Mouse (Mus musculus): ENCODE measurements at regions not wholly inside any gene's neighbourhood (a gene's known extent, or its start where the extent isn't known, plus 50 kb on each side); places are given as distances from the start of the nearest gene placed in this dataset.
"Not testable (repeated sequence)": the region's sequence is repeated elsewhere in the genome, so short reads cannot be mapped to it uniquely, and the experiment has no call there.

DNA sequence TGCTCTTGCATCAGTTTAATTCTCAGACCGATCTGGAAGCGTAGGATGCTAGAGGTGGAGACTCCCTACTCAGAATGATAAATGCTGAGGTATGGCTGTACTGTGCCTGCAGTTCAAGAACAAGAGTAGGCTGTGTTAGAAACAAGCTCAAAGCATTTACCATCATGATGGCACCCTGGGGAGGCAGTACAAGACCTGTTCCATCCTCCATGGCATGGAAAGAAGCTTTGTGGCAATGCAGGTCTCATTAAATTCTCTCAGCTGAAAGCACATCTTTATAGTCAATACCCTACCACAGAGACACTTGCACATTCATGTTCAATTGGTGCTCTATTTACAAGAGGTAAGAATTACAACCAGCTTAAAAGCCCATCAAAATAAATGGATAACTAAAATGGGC lies 209.5 kb downstream of the Tbl1xr1 start:
- WGBS, result 91% methylated on average over 2 of the region's 2 CpGs
- no peak for DNase-seq (ENCODE audit: low spot score)
- Histone ChIP-seq H3K4me3 (no peak overlapping the region), H3K4me1 (no peaks in the 10 kb centered on the region), H3K9me3 (no peaks in the 10 kb centered on the region), H3K36me3 (replicated peaks) (no peaks in the 10 kb centered on the region), H3K27me3 (replicated peaks; ENCODE audit: low read depth, poor library complexity, severe bottlenecking) (no peaks in the 10 kb centered on the region), H3K27ac (replicated peaks) (no peak overlapping the region)

GRCm38 (mm10) chr3:22293466-22293865 lies 217.0 kb downstream of the Tbl1xr1 start:
- Histone ChIP-seq H3K4me3 (no peak overlapping the region), H3K27ac (replicated peaks) (no peak overlapping the region), H3K4me1 (no peaks in the 10 kb centered on the region), H3K9me3 (peaks cover 2% of the 10 kb centered on the region; the same call in 1 of the 2 replicates), H3K36me3 (replicated peaks) (no peaks in the 10 kb centered on the region), H3K27me3 (replicated peaks; ENCODE audit: low read depth, poor library complexity, severe bottlenecking) (no peaks in the 10 kb centered on the region)
- no peak for DNase-seq (ENCODE audit: low spot score)
- WGBS, result 79% methylated on average over 3 of the region's 3 CpGs

- not testable (repeated sequence) for H3K27ac ChIP-seq (replicated peaks); H3K27me3 ChIP-seq (replicated peaks; ENCODE audit: low read depth, poor library complexity, severe bottlenecking); H3K36me3 ChIP-seq (replicated peaks); H3K4me1 ChIP-seq; DNase-seq (ENCODE audit: low spot score); H3K4me3 ChIP-seq; H3K9me3 ChIP-seq
- WGBS, result 95% methylated on average over 1 of the region's 1 CpGs
Measured at GRCm38 (mm10) chr3:22294081-22294480, 217.6 kb downstream of the Tbl1xr1 start.

- H3K4me1 ChIP-seq; H3K9me3 ChIP-seq; H3K4me3 ChIP-seq; H3K36me3 ChIP-seq (replicated peaks); H3K27ac ChIP-seq (replicated peaks); H3K27me3 ChIP-seq (replicated peaks; ENCODE audit: low read depth, poor library complexity, severe bottlenecking); DNase-seq (ENCODE audit: low spot score): not testable (repeated sequence)
- 92% methylated on average over 1 of the region's 1 CpGs for WGBS
Measured at GRCm38 (mm10) chr3:22296925-22297324, 220.5 kb downstream of the Tbl1xr1 start.

DNA sequence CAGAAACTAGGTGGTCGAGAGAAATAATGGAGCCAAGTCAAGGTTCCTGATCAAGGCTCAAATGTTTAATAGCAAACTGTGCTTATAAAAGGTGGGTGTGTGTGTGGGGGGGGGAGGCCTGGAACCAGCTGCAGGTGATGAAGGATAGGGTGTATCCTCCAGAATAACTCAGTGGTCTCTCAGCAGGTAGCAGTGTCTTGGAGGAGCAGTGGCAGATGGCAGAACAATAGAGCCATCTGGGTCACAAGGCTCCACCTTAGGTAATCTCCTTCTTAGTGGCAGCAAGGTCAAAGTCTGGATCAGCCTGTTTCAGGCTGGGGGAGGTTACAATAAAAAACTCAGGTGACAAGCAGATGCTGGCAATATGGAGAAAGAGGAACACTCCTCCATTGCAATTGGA lies 221.4 kb downstream of the Tbl1xr1 start:
- H3K27me3 ChIP-seq (replicated peaks; ENCODE audit: low read depth, poor library complexity, severe bottlenecking); H3K4me3 ChIP-seq; H3K36me3 ChIP-seq (replicated peaks); H3K4me1 ChIP-seq; DNase-seq (ENCODE audit: low spot score); H3K9me3 ChIP-seq; H3K27ac ChIP-seq (replicated peaks): not testable (repeated sequence)
- WGBS, result 93% methylated on average over 1 of the region's 1 CpGs

GRCm38 (mm10) chr3:22300553-22300952 lies 224.1 kb downstream of the Tbl1xr1 start:
- no peaks in the 10 kb centered on the region for H3K9me3 ChIP-seq
- no peak for DNase-seq (ENCODE audit: low spot score)
- H3K27me3 ChIP-seq (replicated peaks; ENCODE audit: low read depth, poor library complexity, severe bottlenecking), result no peaks in the 10 kb centered on the region
- WGBS, result 89% methylated on average over 5 of the region's 5 CpGs
- H3K27ac ChIP-seq (replicated peaks), result no peak overlapping the region
- no peaks in the 10 kb centered on the region for H3K4me1 ChIP-seq
- H3K4me3 ChIP-seq, result no peak overlapping the region
- no peaks in the 10 kb centered on the region for H3K36me3 ChIP-seq (replicated peaks)

DNA sequence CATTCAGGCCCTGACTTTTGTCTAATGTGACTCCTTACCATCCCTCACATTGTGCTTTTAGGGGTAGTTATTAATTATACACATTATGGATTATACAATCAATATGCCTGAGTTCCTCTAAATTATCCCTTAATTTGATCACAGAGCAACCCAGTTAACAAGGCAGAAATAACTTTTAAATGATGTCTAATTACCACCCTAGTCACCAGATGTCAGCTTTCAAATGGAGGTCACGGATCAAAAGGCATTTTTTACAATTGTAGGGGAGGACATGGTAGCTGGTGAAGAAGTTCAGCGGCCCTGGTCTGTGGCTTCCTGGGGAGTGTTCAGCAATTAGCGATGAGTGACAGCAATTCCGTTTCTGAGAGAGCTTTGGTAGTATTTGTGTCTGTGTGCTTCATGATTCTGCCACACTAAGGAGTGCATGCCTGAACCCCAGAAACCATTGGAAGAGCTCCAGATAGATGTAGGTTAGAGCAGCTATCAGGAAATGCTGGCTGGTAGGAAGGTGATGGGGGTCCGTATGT lies 225.6 kb downstream of the Tbl1xr1 start:
- 63% methylated on average over 5 of the region's 5 CpGs for WGBS
- Histone ChIP-seq H3K4me3 (no peak overlapping the region), H3K27me3 (replicated peaks; ENCODE audit: low read depth, poor library complexity, severe bottlenecking) (no peaks in the 10 kb centered on the region), H3K9me3 (no peaks in the 10 kb centered on the region), H3K27ac (replicated peaks) (no peak overlapping the region), H3K4me1 (no peaks in the 10 kb centered on the region), H3K36me3 (replicated peaks) (no peaks in the 10 kb centered on the region)
- DNase-seq (ENCODE audit: low spot score), result no peak

DNA sequence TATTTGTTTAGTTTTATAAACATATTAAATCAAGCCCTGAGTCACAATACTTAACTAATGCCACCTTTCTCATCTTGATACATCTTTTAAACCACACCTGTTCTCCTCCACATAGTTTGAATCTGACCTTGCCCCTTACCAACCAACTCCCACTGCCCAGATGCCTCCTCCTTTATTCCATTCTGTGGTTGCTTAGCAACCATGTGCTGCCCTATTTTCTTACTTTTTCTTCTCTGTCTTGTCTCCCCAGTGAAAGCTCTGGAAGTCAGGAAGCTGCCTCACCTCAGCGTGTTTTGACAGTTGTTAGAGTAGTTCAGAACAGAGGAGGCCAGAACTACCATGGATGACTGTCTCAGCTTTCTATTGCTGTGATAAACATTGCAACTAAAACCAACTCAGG lies 227.7 kb downstream of the Tbl1xr1 start:
- 57% methylated on average over 1 of the region's 1 CpGs for WGBS
- no peak for DNase-seq (ENCODE audit: low spot score)
- Histone ChIP-seq H3K4me3 (no peak overlapping the region), H3K27me3 (replicated peaks; ENCODE audit: low read depth, poor library complexity, severe bottlenecking) (no peaks in the 10 kb centered on the region), H3K36me3 (replicated peaks) (no peaks in the 10 kb centered on the region), H3K27ac (replicated peaks) (no peak overlapping the region), H3K4me1 (no peaks in the 10 kb centered on the region), H3K9me3 (no peaks in the 10 kb centered on the region)

DNA sequence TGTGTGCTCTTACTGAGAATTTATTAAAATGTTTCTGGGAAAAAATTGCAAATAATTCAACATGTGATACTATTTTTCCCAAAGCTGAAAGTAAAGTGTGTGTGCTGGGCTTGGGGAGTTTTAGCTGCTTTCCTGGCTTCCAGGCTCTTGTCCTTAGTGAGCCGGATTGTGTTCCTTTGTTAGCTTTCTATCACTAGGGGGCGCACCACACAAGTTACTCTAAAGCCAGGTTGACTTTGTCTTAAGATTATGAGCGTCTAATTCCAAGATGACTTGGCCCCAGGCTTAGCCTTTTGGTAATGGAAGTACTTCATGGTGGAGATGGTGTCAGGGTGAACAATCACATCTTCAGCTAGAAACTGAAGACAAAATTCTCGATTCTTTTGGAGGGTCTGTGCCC lies 230.2 kb downstream of the Tbl1xr1 start:
- no peaks in the 10 kb centered on the region for H3K27me3 ChIP-seq (replicated peaks; ENCODE audit: low read depth, poor library complexity, severe bottlenecking)
- H3K4me3 ChIP-seq, result no peak overlapping the region
- H3K4me1 ChIP-seq, result no peaks in the 10 kb centered on the region
- 66% methylated on average over 4 of the region's 4 CpGs for WGBS
- no peak for DNase-seq (ENCODE audit: low spot score)
- H3K9me3 ChIP-seq, result no peaks in the 10 kb centered on the region
- no peak overlapping the region for H3K27ac ChIP-seq (replicated peaks)
- H3K36me3 ChIP-seq (replicated peaks), result no peaks in the 10 kb centered on the region

DNA sequence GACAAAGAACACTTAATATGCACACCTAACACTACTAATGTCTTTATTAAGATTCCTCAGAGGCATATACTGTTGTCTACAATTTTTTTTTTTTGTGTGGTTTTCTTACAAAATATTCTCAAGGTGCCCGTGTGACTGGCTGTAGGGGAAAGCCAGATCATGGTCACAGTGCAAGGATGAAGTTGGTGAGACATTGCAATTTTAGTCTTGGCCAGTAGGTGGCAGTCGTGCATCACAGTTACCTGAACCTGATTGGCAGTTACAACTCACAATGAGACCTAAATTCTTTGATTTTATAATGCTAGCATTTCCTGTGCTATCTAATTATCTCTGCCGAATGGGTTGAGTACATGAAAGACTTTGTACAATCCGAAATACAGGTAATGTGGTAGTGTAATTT lies 232.5 kb downstream of the Tbl1xr1 start:
- WGBS, result 18% methylated on average over 4 of the region's 4 CpGs
- Histone ChIP-seq H3K36me3 (replicated peaks) (no peaks in the 10 kb centered on the region), H3K4me1 (no peaks in the 10 kb centered on the region), H3K27ac (replicated peaks) (no peak overlapping the region), H3K27me3 (replicated peaks; ENCODE audit: low read depth, poor library complexity, severe bottlenecking) (no peaks in the 10 kb centered on the region), H3K4me3 (no peak overlapping the region), H3K9me3 (no peaks in the 10 kb centered on the region)
- peak; percentile 73 for DNase-seq (ENCODE audit: low spot score)

GRCm38 (mm10) chr3:22316466-22317185 lies 240.2 kb downstream of the Tbl1xr1 start:
- 79% methylated on average over 10 of the region's 10 CpGs for WGBS
- H3K9me3 ChIP-seq, result no peaks in the 10 kb centered on the region
- H3K27ac ChIP-seq (replicated peaks), result no peak overlapping the region
- no peaks in the 10 kb centered on the region for H3K36me3 ChIP-seq (replicated peaks)
- H3K4me3 ChIP-seq, result no peak overlapping the region
- no peak for DNase-seq (ENCODE audit: low spot score)
- H3K27me3 ChIP-seq (replicated peaks; ENCODE audit: low read depth, poor library complexity, severe bottlenecking), result no peaks in the 10 kb centered on the region
- H3K4me1 ChIP-seq, result no peaks in the 10 kb centered on the region

DNA sequence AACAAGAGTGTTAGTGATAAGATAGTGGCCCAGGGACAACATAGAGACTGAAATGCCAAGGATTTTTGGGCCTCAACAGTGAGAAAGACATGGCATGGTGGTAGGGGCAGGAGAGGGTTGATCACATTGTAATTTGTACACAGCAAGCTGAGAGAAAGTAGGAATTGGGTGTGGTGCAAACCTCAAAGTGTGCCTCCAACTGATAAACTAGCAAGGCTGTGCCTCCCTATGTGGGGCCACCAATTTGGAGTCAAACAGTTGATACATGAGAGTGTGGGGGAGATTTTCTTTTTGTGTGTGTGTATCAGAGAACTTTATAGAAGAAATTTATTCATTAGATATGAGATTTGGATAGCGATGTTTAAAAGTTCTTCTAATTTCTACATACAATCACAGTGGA lies 244.0 kb downstream of the Tbl1xr1 start:
- not testable (repeated sequence) for H3K36me3 ChIP-seq (replicated peaks); H3K4me3 ChIP-seq; H3K4me1 ChIP-seq; H3K27ac ChIP-seq (replicated peaks); H3K9me3 ChIP-seq; DNase-seq (ENCODE audit: low spot score); H3K27me3 ChIP-seq (replicated peaks; ENCODE audit: low read depth, poor library complexity, severe bottlenecking)
- WGBS, result 95% methylated on average over 1 of the region's 1 CpGs

DNA sequence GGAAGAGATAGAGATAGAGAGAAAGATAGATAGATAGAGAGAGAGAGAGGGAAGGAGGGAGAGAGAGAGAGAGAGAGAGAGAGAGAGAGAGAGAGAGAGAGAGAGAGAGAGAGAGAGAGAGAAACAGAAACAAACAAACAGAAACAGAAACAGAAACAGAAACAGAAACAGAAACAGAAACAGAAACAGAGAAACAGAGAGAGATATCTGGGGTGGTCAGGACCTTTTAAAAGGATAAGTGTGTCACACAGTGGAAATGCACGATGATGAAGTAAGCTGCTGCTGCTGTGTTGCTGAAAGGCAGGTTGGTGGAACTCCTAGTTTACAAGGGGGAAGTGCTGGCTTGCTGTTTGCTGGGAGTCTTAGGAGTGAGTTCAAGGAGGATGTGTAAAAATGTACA lies 254.8 kb downstream of the Tbl1xr1 start:
- WGBS, result 76% methylated on average over 1 of the region's 1 CpGs
- Histone ChIP-seq H3K9me3 (0 out of 2 replicates have a peak, but pooled peaks cover 3% of the 10 kb centered on the region), H3K36me3 (replicated peaks) (no peaks in the 10 kb centered on the region), H3K4me1 (no peaks in the 10 kb centered on the region), H3K27me3 (replicated peaks; ENCODE audit: low read depth, poor library complexity, severe bottlenecking) (no peaks in the 10 kb centered on the region), H3K27ac (replicated peaks) (no peak overlapping the region), H3K4me3 (no peak overlapping the region)
- no peak for DNase-seq (ENCODE audit: low spot score)
